Mouse (Mus musculus): ENCODE data around the gene 9530077C05Rik.

DNA sequence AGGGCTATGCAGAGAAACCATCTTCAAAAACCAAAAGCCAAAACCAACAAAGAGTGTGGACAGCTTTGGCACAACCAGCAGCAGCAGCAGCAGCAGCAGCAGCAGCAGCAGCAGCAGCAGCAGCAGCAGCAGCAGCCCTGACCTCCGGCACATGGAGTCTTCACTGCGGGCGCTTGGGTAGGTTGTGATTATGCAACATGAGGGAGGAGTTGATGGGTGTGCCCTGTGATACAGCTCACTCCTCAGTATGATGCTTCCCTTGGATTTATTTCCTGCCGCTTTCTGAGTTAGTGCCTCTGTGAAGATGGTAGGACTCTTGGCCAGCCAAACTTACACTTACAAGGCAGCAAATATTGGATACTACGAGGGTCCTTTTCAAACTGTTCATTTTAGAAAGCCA, 35.9 kb downstream of the 9530077C05Rik start:
- no peak for TF ChIP-seq CTCF (IDR thresholded peaks at IDR 0.05; ENCODE audit: extremely low read depth, insufficient read length, insufficient replicate concordance, low read depth, low read length)
- no peak for TF ChIP-seq POLR2A (IDR thresholded peaks at IDR 0.05; ENCODE audit: low read depth, low read length)
